Mouse (Mus musculus) CH12.LX (cell line): Measurements from ENCODE around the gene Rbm3. TPM values are rescaled to one million over a fixed set of nuclear protein-coding genes. Genes with fewer than 3 reads are reported as not detected.

Experiments
- DNase-seq: peaks from one replicate; pipeline ENCODE4 v3.0.0-alpha.2; 2013; ENCODE audit errors: extremely low read depth
- H3K27ac ChIP-seq: 2 replicates; pipeline ENCODE4 v1.5.1; 2012; ENCODE audit warnings: low read depth, mild to moderate bottlenecking, control low read depth, moderate library complexity; ENCODE audit not compliant: insufficient read depth
- H3K27me3 ChIP-seq: replicated peaks from 2 replicates; pipeline ENCODE3; 2012; ENCODE audit warnings: inconsistent platforms
- H3K36me3 ChIP-seq, 2 experiments: replicated peaks in 1 of 2; 2 replicates each; pipeline versions ENCODE3 to v1.6.1; 2012; ENCODE audit warnings: inconsistent platforms in 1 of 2, low read length in 1 of 2, mild to moderate bottlenecking in 1 of 2, mixed read lengths in 1 of 2, moderate library complexity in 1 of 2; ENCODE audit not compliant: control insufficient read depth in 1 of 2, insufficient read depth in 1 of 2
- H3K4me1 ChIP-seq, 2 experiments: 2 replicates each; pipeline ENCODE4 v1.6.1; 2012; ENCODE audit warnings: inconsistent platforms in 1 of 2, moderate library complexity in 1 of 2; ENCODE audit not compliant: insufficient read depth in 2 of 2, control insufficient read depth in 1 of 2
- H3K4me2 ChIP-seq: 2 replicates; pipeline ENCODE4 v1.6.1; 2012; ENCODE audit warnings: low read depth, mild to moderate bottlenecking, control low read depth; ENCODE audit not compliant: poor library complexity, insufficient read depth, severe bottlenecking
- H3K4me3 ChIP-seq, 3 experiments: fragments of 150-350 bp in 1 of 3; sonication (generic) in 1 of 3; replicated peaks in 1 of 3; 2 replicates each; pipeline versions ENCODE3 to v1.5.1; 2011 to 2012; ENCODE audit warnings: low read depth in 2 of 3, low read length in 2 of 3, mild to moderate bottlenecking in 2 of 3, moderate library complexity in 2 of 3, control low read depth in 1 of 3, improper control_type of control experiment in 1 of 3, inconsistent platforms in 1 of 3, mixed read lengths in 1 of 3; ENCODE audit not compliant: poor library complexity in 1 of 3
- H3K79me2 ChIP-seq: replicated peaks from 2 replicates; pipeline ENCODE4 v1.6.1; 2012; ENCODE audit warnings: mild to moderate bottlenecking, moderate library complexity; ENCODE audit not compliant: control insufficient read depth, poor library complexity, insufficient read depth, severe bottlenecking; ENCODE audit errors: extremely low read depth
- H3K9ac ChIP-seq: 2 replicates; pipeline ENCODE4 v1.6.1; 2012; ENCODE audit warnings: low read depth, mild to moderate bottlenecking, control low read depth, moderate library complexity; ENCODE audit not compliant: insufficient read depth
- H3K9me3 ChIP-seq: replicated peaks from 2 replicates; pipeline ENCODE3; 2012; ENCODE audit warnings: low read length, inconsistent platforms, mixed read lengths
- BHLHE40 ChIP-seq: IDR thresholded peaks from 2 replicates; pipeline ENCODE4 v1.6.1; 2011; ENCODE audit warnings: mild to moderate bottlenecking, low read depth, low read length, improper control_type of control experiment
- CHD1 ChIP-seq: IDR thresholded peaks from 2 replicates; pipeline ENCODE4 v1.6.1; 2012; ENCODE audit warnings: low read depth, low read length, improper control_type of control experiment, inconsistent platforms
- CHD2 ChIP-seq: IDR thresholded peaks from 2 replicates; pipeline ENCODE4 v1.6.1; 2011; ENCODE audit warnings: low read length, improper control_type of control experiment
- CTCF ChIP-seq, 2 experiments: IDR thresholded peaks in 1 of 2; conservative IDR thresholded peaks in 1 of 2; 2 replicates each; pipeline ENCODE4 v1.5.1; 2011 to 2012; ENCODE audit warnings: low read depth in 2 of 2, low read length in 2 of 2, improper control_type of control experiment in 1 of 2, inconsistent platforms in 1 of 2, mild to moderate bottlenecking in 1 of 2, moderate library complexity in 1 of 2
- E2F4 ChIP-seq: IDR thresholded peaks from 2 replicates; pipeline ENCODE4 v1.6.1; 2011; ENCODE audit warnings: low read depth, low read length, improper control_type of control experiment; ENCODE audit not compliant: insufficient replicate concordance
- ELF1 ChIP-seq: IDR thresholded peaks from 2 replicates; pipeline ENCODE4 v1.6.1; 2014; ENCODE audit warnings: low read depth, mild to moderate bottlenecking, inconsistent platforms, low read length, improper control_type of control experiment
- EP300 ChIP-seq: IDR thresholded peaks from 2 replicates; pipeline ENCODE4 v1.6.1; 2011; ENCODE audit warnings: low read length, improper control_type of control experiment
- ETS1 ChIP-seq: conservative IDR thresholded peaks from 2 replicates; pipeline ENCODE4 v1.6.1; 2012; ENCODE audit warnings: low read depth, mild to moderate bottlenecking, inconsistent platforms, low read length, improper control_type of control experiment, moderate library complexity
- GABPA ChIP-seq: IDR thresholded peaks from 2 replicates; pipeline ENCODE4 v1.6.1; 2012; ENCODE audit warnings: low read depth, low read length, improper control_type of control experiment, inconsistent platforms; ENCODE audit not compliant: insufficient replicate concordance
- HCFC1 ChIP-seq: IDR thresholded peaks from 2 replicates; pipeline ENCODE4 v1.6.1; 2012; ENCODE audit warnings: low read depth, mild to moderate bottlenecking, inconsistent platforms, low read length, improper control_type of control experiment
- IRF4 ChIP-seq: IDR thresholded peaks from 2 replicates; pipeline ENCODE4 v1.6.1; 2014; ENCODE audit warnings: low read depth, mild to moderate bottlenecking, inconsistent platforms, low read length, improper control_type of control experiment
- JUN ChIP-seq: IDR thresholded peaks from 2 replicates; pipeline ENCODE4 v1.6.1; 2011; ENCODE audit warnings: low read depth, mild to moderate bottlenecking, low read length, improper control_type of control experiment, moderate library complexity; ENCODE audit not compliant: insufficient read depth
- JUND ChIP-seq: conservative IDR thresholded peaks from 2 replicates; pipeline ENCODE4 v1.6.1; 2011; ENCODE audit warnings: low read depth, low read length, improper control_type of control experiment
- KAT2A ChIP-seq: IDR thresholded peaks from 2 replicates; pipeline ENCODE4 v1.6.1; 2012; ENCODE audit warnings: low read length, improper control_type of control experiment, inconsistent platforms; ENCODE audit not compliant: insufficient replicate concordance
- MAFK ChIP-seq: IDR thresholded peaks from 2 replicates; pipeline ENCODE4 v1.6.1; 2011; ENCODE audit warnings: low read length, improper control_type of control experiment; ENCODE audit not compliant: insufficient replicate concordance
- MAX ChIP-seq: IDR thresholded peaks from 2 replicates; pipeline ENCODE4 v1.6.1; 2011; ENCODE audit warnings: low read length, improper control_type of control experiment
- MAZ ChIP-seq: IDR thresholded peaks from 2 replicates; pipeline ENCODE4 v1.6.1; 2012; ENCODE audit warnings: low read depth, mild to moderate bottlenecking, inconsistent platforms, low read length, improper control_type of control experiment, moderate library complexity
- MEF2A ChIP-seq: IDR thresholded peaks from 2 replicates; pipeline ENCODE4 v1.6.1; 2014; ENCODE audit warnings: low read depth, mild to moderate bottlenecking, inconsistent platforms, low read length, improper control_type of control experiment, borderline replicate concordance
- MXI1 ChIP-seq: IDR thresholded peaks from 2 replicates; pipeline ENCODE4 v1.6.1; 2011; ENCODE audit warnings: mild to moderate bottlenecking, low read depth, low read length, improper control_type of control experiment
- MYC ChIP-seq: IDR thresholded peaks from 2 replicates; pipeline ENCODE4 v1.6.1; 2011; ENCODE audit warnings: low read depth, mild to moderate bottlenecking, improper control_type of control experiment, low read length
- NELFE ChIP-seq: IDR thresholded peaks from 2 replicates; pipeline ENCODE4 v1.6.1; 2011; ENCODE audit warnings: low read depth, low read length, improper control_type of control experiment
- NRF1 ChIP-seq: IDR thresholded peaks from 2 replicates; pipeline ENCODE4 v1.6.1; 2014; ENCODE audit warnings: low read depth, mild to moderate bottlenecking, inconsistent platforms, low read length, improper control_type of control experiment, moderate library complexity
- PAX5 ChIP-seq: IDR thresholded peaks from 2 replicates; pipeline ENCODE4 v1.6.1; 2012; ENCODE audit warnings: low read length, inconsistent platforms, mixed read lengths
- POLR2A ChIP-seq: IDR thresholded peaks from 2 replicates; pipeline ENCODE4 v1.6.1; 2011; ENCODE audit warnings: low read depth, mild to moderate bottlenecking, improper control_type of control experiment, low read length
- POLR2AphosphoS2 ChIP-seq: IDR thresholded peaks from 2 replicates; pipeline ENCODE4 v1.6.1; 2011; ENCODE audit warnings: low read depth, low read length, improper control_type of control experiment
- RAD21 ChIP-seq: IDR thresholded peaks from 2 replicates; pipeline ENCODE4 v1.6.1; 2011; ENCODE audit warnings: low read depth, mild to moderate bottlenecking, low read length, improper control_type of control experiment, moderate library complexity
- RCOR1 ChIP-seq: conservative IDR thresholded peaks from 2 replicates; pipeline ENCODE4 v1.6.1; 2012; ENCODE audit warnings: low read depth, mild to moderate bottlenecking, inconsistent platforms, low read length, improper control_type of control experiment
- SIN3A ChIP-seq: IDR thresholded peaks from 2 replicates; pipeline ENCODE4 v1.6.1; 2012; ENCODE audit warnings: low read length, improper control_type of control experiment, inconsistent platforms
- SMC3 ChIP-seq: IDR thresholded peaks from 2 replicates; pipeline ENCODE4 v1.6.1; 2011; ENCODE audit warnings: low read depth, low read length, improper control_type of control experiment
- TBP ChIP-seq: conservative IDR thresholded peaks from 2 replicates; pipeline ENCODE4 v1.6.1; 2011; ENCODE audit warnings: low read depth, low read length, improper control_type of control experiment
- TCF12 ChIP-seq: IDR thresholded peaks from 2 replicates; pipeline ENCODE4 v1.6.1; 2014; ENCODE audit warnings: low read depth, mild to moderate bottlenecking, inconsistent platforms, low read length, improper control_type of control experiment
- UBTF ChIP-seq: IDR thresholded peaks from 2 replicates; pipeline ENCODE4 v1.6.1; 2012; ENCODE audit warnings: low read depth, mild to moderate bottlenecking, inconsistent platforms, low read length, improper control_type of control experiment, moderate library complexity
- USF1 ChIP-seq: IDR thresholded peaks from 2 replicates; pipeline ENCODE4 v1.6.1; 2014; ENCODE audit warnings: low read depth, mild to moderate bottlenecking, inconsistent platforms, low read length, improper control_type of control experiment
- USF2 ChIP-seq: conservative IDR thresholded peaks from 2 replicates; pipeline ENCODE4 v1.6.1; 2011; ENCODE audit warnings: low read depth, low read length, improper control_type of control experiment
- ZC3H11A ChIP-seq: IDR thresholded peaks from 2 replicates; pipeline ENCODE4 v1.6.1; 2012; ENCODE audit warnings: low read depth, mild to moderate bottlenecking, inconsistent platforms, low read length, improper control_type of control experiment
- ZKSCAN1 ChIP-seq: IDR thresholded peaks from 2 replicates; pipeline ENCODE4 v1.6.1; 2012; ENCODE audit warnings: low read depth, inconsistent platforms, low read length, improper control_type of control experiment, borderline replicate concordance
- ZMIZ1 ChIP-seq: IDR thresholded peaks from 2 replicates; pipeline ENCODE4 v1.6.1; 2012; ENCODE audit warnings: low read depth, mild to moderate bottlenecking, inconsistent platforms, low read length, improper control_type of control experiment
- ZNF384 ChIP-seq: IDR thresholded peaks from 2 replicates; pipeline ENCODE4 v1.6.1; 2012; ENCODE audit warnings: low read depth, low read length, improper control_type of control experiment, inconsistent platforms
- dilution Hi-C: fragments of 300-500 bp; cut with MboI; formaldehyde crosslinking; loops from 2 replicates; pipeline ENCODE4 v1.14.3; 2020; ENCODE audit warnings: low sequenced_read_pairs; ENCODE audit not compliant: extremely low pct_unique_long_range_greater_than_20kb, extremely low pct_ligation_motif_present
- in situ Hi-C: fragments of 300-500 bp; cut with MboI; formaldehyde crosslinking; loops from 3 replicates; pipeline ENCODE4 v1.14.3; 2019; ENCODE audit warnings: low sequenced_read_pairs, low pct_ligation_motif_present, low pct_unique_long_range_greater_than_20kb, mixed read lengths
- polyA plus RNA-seq: library from polyadenylated mRNA; unstranded; fragments of >175 nt; gene quantifications from 2 replicates; pipeline ENCODE4 v1.2.1, GENCODE M21; 2012; ENCODE audit warnings: low read depth; ENCODE audit not compliant: insufficient read length
- total RNA-seq, 2 experiments: library from RNA; depleted of rRNA; stranded (reverse); fragments of 300-350 nt in 1 of 2; fragments of >200 nt in 1 of 2; gene quantifications; 2 replicates each; pipeline ENCODE4 v1.2.3; 2012 to 2014

The Rbm3 gene
- total RNA-seq (2012; rRNA removed) (681 and 877 TPM in 2 replicates), total RNA-seq (2014; rRNA removed) (2,152 and 2,409 TPM in 2 replicates), polyA plus RNA-seq (639 and 778 TPM in 2 replicates)

- Histone ChIP-seq H3K4me3 (peak within 1 kb of the TSS; percentile 73 to 98 (median 75)), H3K9ac (peak within 1 kb of the TSS; percentile 100), H3K4me2 (peak within 1 kb of the TSS; percentile 94), H3K27ac (peak within 1 kb of the TSS; percentile 99), H3K36me3 (peaks cover 36 to 40% of the 10 kb centered on the region in 2 experiments), H3K79me2 (peaks cover 24% of the 10 kb centered on the region), H3K27me3 (no peaks in the 10 kb centered on the region), H3K9me3 (no peaks in the 10 kb centered on the region), H3K4me1 (peaks cover 2 to 17% of the 10 kb centered on the region in 2 experiments; a peak in 3 of 4 replicates)
- peak; percentile 89 for DNase-seq
- in situ Hi-C loops, result no loop called here
- dilution Hi-C loops, result no loop called here
- no peak for TF ChIP-seq ZNF384
- peak; percentile 94 for TF ChIP-seq MAX
- TF ChIP-seq POLR2AphosphoS2, result peak; percentile 88
- peak; percentile 83 for TF ChIP-seq NRF1
- TF ChIP-seq ZMIZ1, result peak; percentile 79
- peak; percentile 13; the same call in 1 of the 2 replicates for TF ChIP-seq CHD2
- TF ChIP-seq USF2, result peak; percentile 53
- TF ChIP-seq MYC, result peak; percentile 87
- no peak for TF ChIP-seq UBTF
- peak; percentile 96 for TF ChIP-seq POLR2A
- TF ChIP-seq CHD1, result peak; percentile 31; the same call in 1 of the 2 replicates
- no peak for TF ChIP-seq CTCF (conservative IDR thresholded peaks at IDR 0.05 in 1 of 2, IDR thresholded peaks at IDR 0.05 in 1 of 2; ENCODE audit: low read depth in 2 of 2, low read length in 2 of 2)
- no peak for TF ChIP-seq PAX5
- peak; percentile 82 for TF ChIP-seq BHLHE40
- peak; percentile 34 for TF ChIP-seq ZC3H11A
- TF ChIP-seq JUN, result no peak
- peak; percentile 68 for TF ChIP-seq TCF12
- peak; percentile 82 for TF ChIP-seq USF1
- TF ChIP-seq MEF2A, result 0 out of 2 replicates have a peak, but pooled peaks have one; percentile 31
- no peak for TF ChIP-seq ZKSCAN1
- no peak for TF ChIP-seq JUND
- TF ChIP-seq RCOR1, result no peak
- peak; percentile 59 for TF ChIP-seq SIN3A
- no peak for TF ChIP-seq GABPA
- peak; percentile 85 for TF ChIP-seq MXI1
- no peak for TF ChIP-seq MAFK
- TF ChIP-seq ELF1, result peak; percentile 85
- no peak for TF ChIP-seq EP300
- 0 out of 2 replicates have a peak, but pooled peaks have one; percentile 57 for TF ChIP-seq KAT2A
- TF ChIP-seq NELFE, result peak; percentile 93
- no peak for TF ChIP-seq ETS1
- no peak for TF ChIP-seq RAD21
- TF ChIP-seq TBP, result peak; percentile 89
- TF ChIP-seq MAZ, result peak; percentile 42; the same call in 1 of the 2 replicates
- TF ChIP-seq SMC3, result no peak
- TF ChIP-seq E2F4, result 0 out of 2 replicates have a peak, but pooled peaks have one; percentile 56
- TF ChIP-seq IRF4, result no peak
- TF ChIP-seq HCFC1, result peak; percentile 51
Measured at GRCm38 (mm10) chrX:8145153-8145991, at the start of gene Rbm3. Rbm3 (minus strand) TSS chrX:8145880.
